Mouse (Mus musculus) midbrain, embryonic 15.5 days (tissue): ENCODE measurements at regions not wholly inside any gene's neighbourhood (a gene's known extent, or its start where the extent isn't known, plus 50 kb on each side); places are given as distances from the start of the nearest gene placed in this dataset.

Experiments
- ATAC-seq: fragments of 200-750 bp; cut with Nextera tagmentation; replicated peaks from 2 replicates; pipeline ENCODE4 v1.8.0; 2017; ENCODE audit warnings: moderate TSS enrichment
- H3K27ac ChIP-seq: fragments of 300-500 bp; sonication (generic); 2 replicates; pipeline ENCODE4 v1.5.1; 2015; ENCODE audit warnings: mild to moderate bottlenecking, inconsistent platforms
- H3K27me3 ChIP-seq: fragments of 300-500 bp; sonication (generic); replicated peaks from 2 replicates; pipeline ENCODE4 v1.6.1; 2015; ENCODE audit warnings: inconsistent platforms
- H3K36me3 ChIP-seq: fragments of 300-500 bp; sonication (generic); replicated peaks from 2 replicates; pipeline ENCODE4 v1.6.1; 2015; ENCODE audit warnings: inconsistent platforms
- H3K4me1 ChIP-seq: fragments of 300-500 bp; sonication (generic); 2 replicates; pipeline ENCODE4 v1.6.1; 2015; ENCODE audit warnings: inconsistent platforms
- H3K4me2 ChIP-seq: fragments of 300-500 bp; sonication (generic); 2 replicates; pipeline ENCODE4 v1.6.1; 2015; ENCODE audit warnings: inconsistent platforms, mild to moderate bottlenecking, moderate library complexity
- H3K4me3 ChIP-seq: fragments of 300-500 bp; sonication (generic); 2 replicates; pipeline ENCODE4 v1.5.1; 2015; ENCODE audit warnings: mild to moderate bottlenecking, inconsistent platforms
- H3K9ac ChIP-seq: fragments of 300-500 bp; sonication (generic); 2 replicates; pipeline ENCODE4 v1.6.1; 2015; ENCODE audit warnings: mild to moderate bottlenecking, inconsistent platforms
- H3K9me3 ChIP-seq: fragments of 300-500 bp; sonication (generic); 2 replicates; pipeline ENCODE4 v1.6.1; 2016; ENCODE audit warnings: inconsistent platforms
- WGBS: fragments of 180-500 bp; shearing (Covaris S2); methylation state at CpG from one replicate; pipeline ENCODE4 v1.1.7; 2015; ENCODE audit warnings: mixed read lengths; 5-methylcytosine and 5-hydroxymethylcytosine counted together

- ATAC-seq = no peak
- Histone ChIP-seq H3K36me3 (no peaks in the 10 kb centered on the region), H3K4me2 (no peak overlapping the region), H3K27ac (no peak overlapping the region), H3K4me1 (peaks cover 17% of the 10 kb centered on the region), H3K4me3 (no peak overlapping the region), H3K27me3 (no peaks in the 10 kb centered on the region), H3K9me3 (no peaks in the 10 kb centered on the region), H3K9ac (no peak overlapping the region)
- WGBS = 81% methylated on average over 9 of the region's 9 CpGs
Observed at GRCm38 (mm10) chr17:83936677-83937076, 88.9 kb upstream of the Haao start.

- H3K27me3 ChIP-seq = no peaks in the 10 kb centered on the region
- no peak overlapping the region for H3K4me3 ChIP-seq
- peaks cover 17% of the 10 kb centered on the region for H3K4me1 ChIP-seq
- no peaks in the 10 kb centered on the region for H3K9me3 ChIP-seq
- WGBS = 73% methylated on average over 1 of the region's 1 CpGs
- no peak overlapping the region for H3K4me2 ChIP-seq
- H3K27ac ChIP-seq = no peak overlapping the region
- no peak for ATAC-seq
- H3K36me3 ChIP-seq = no peaks in the 10 kb centered on the region
- H3K9ac ChIP-seq = no peak overlapping the region
Observed at GRCm38 (mm10) chr17:83935969-83936368, 88.2 kb upstream of the Haao start.

- no peaks in the 10 kb centered on the region for H3K9me3 ChIP-seq
- 85% methylated on average over 5 of the region's 5 CpGs for WGBS
- H3K27me3 ChIP-seq = no peaks in the 10 kb centered on the region
- H3K4me1 ChIP-seq = peaks cover 17% of the 10 kb centered on the region
- no peak overlapping the region for H3K4me3 ChIP-seq
- H3K36me3 ChIP-seq = no peaks in the 10 kb centered on the region
- ATAC-seq = no peak
- H3K27ac ChIP-seq = no peak overlapping the region
- no peak overlapping the region for H3K4me2 ChIP-seq
- no peak overlapping the region for H3K9ac ChIP-seq
Observed at GRCm38 (mm10) chr17:83935232-83935631, 87.5 kb upstream of the Haao start.

GRCm38 (mm10) chr17:83933743-83934142 is 86.0 kb upstream of the Haao start:
- no peaks in the 10 kb centered on the region for H3K36me3 ChIP-seq
- H3K9me3 ChIP-seq = no peaks in the 10 kb centered on the region
- no peak overlapping the region for H3K4me3 ChIP-seq
- no peak for ATAC-seq
- H3K9ac ChIP-seq = no peak overlapping the region
- no peak overlapping the region for H3K27ac ChIP-seq
- H3K4me1 ChIP-seq = peaks cover 13% of the 10 kb centered on the region
- no peak overlapping the region for H3K4me2 ChIP-seq
- WGBS = 87% methylated on average over 10 of the region's 10 CpGs
- no peaks in the 10 kb centered on the region for H3K27me3 ChIP-seq

GRCm38 (mm10) chr17:83930401-83930800 is 82.6 kb upstream of the Haao start:
- H3K27ac ChIP-seq = no peak overlapping the region
- H3K27me3 ChIP-seq = no peaks in the 10 kb centered on the region
- no peak overlapping the region for H3K9ac ChIP-seq
- no peaks in the 10 kb centered on the region for H3K9me3 ChIP-seq
- no peak overlapping the region for H3K4me2 ChIP-seq
- no peaks in the 10 kb centered on the region for H3K36me3 ChIP-seq
- no peaks in the 10 kb centered on the region for H3K4me1 ChIP-seq
- WGBS = 79% methylated on average over 5 of the region's 5 CpGs
- H3K4me3 ChIP-seq = no peak overlapping the region
- no peak for ATAC-seq

GRCm38 (mm10) chr17:83927749-83928387 is 80.1 kb upstream of the Haao start:
- no peak for ATAC-seq
- Histone ChIP-seq H3K27me3 (no peaks in the 10 kb centered on the region; the same call in 1 of the 2 replicates), H3K36me3 (no peaks in the 10 kb centered on the region), H3K27ac (no peak overlapping the region), H3K4me2 (no peak overlapping the region), H3K9ac (no peak overlapping the region), H3K4me3 (no peak overlapping the region), H3K9me3 (no peaks in the 10 kb centered on the region), H3K4me1 (no peaks in the 10 kb centered on the region)
- 32% methylated on average over 6 of the region's 6 CpGs for WGBS

GRCm38 (mm10) chr17:83924259-83924922 is 76.6 kb upstream of the Haao start:
- Histone ChIP-seq H3K4me2 (no peak overlapping the region), H3K9ac (no peak overlapping the region), H3K9me3 (no peaks in the 10 kb centered on the region), H3K4me3 (no peak overlapping the region), H3K27me3 (no peaks in the 10 kb centered on the region; the same call in 1 of the 2 replicates), H3K36me3 (no peaks in the 10 kb centered on the region), H3K27ac (no peak overlapping the region), H3K4me1 (no peaks in the 10 kb centered on the region)
- 69% methylated on average over 16 of the region's 16 CpGs for WGBS
- ATAC-seq = no peak

- 81% methylated on average over 8 of the region's 8 CpGs for WGBS
- no peaks in the 10 kb centered on the region for H3K36me3 ChIP-seq
- ATAC-seq = no peak
Observed at GRCm38 (mm10) chr17:83920894-83921293, 73.1 kb upstream of the Haao start.

GRCm38 (mm10) chr17:83920225-83920624 is 72.5 kb upstream of the Haao start:
- H3K4me3 ChIP-seq = no peak overlapping the region
- H3K27me3 ChIP-seq = no peaks in the 10 kb centered on the region; the same call in 1 of the 2 replicates
- H3K27ac ChIP-seq = no peak overlapping the region
- no peak for ATAC-seq
- H3K9me3 ChIP-seq = no peaks in the 10 kb centered on the region
- WGBS = 62% methylated on average over 4 of the region's 4 CpGs
- no peaks in the 10 kb centered on the region for H3K36me3 ChIP-seq
- H3K4me2 ChIP-seq = no peak overlapping the region
- no peaks in the 10 kb centered on the region for H3K4me1 ChIP-seq
- H3K9ac ChIP-seq = no peak overlapping the region

More at GRCm38 (mm10) chr17:83920894-83921293, 73.1 kb upstream of the Haao start:
- H3K9ac ChIP-seq = no peak overlapping the region
- no peaks in the 10 kb centered on the region for H3K4me1 ChIP-seq
- no peaks in the 10 kb centered on the region; the same call in 1 of the 2 replicates for H3K27me3 ChIP-seq
- no peak overlapping the region for H3K4me2 ChIP-seq
- no peak overlapping the region for H3K4me3 ChIP-seq
- H3K27ac ChIP-seq = no peak overlapping the region
- no peaks in the 10 kb centered on the region for H3K9me3 ChIP-seq

- ATAC-seq = no peak
- Histone ChIP-seq H3K27ac (no peak overlapping the region), H3K4me2 (no peak overlapping the region), H3K4me3 (no peak overlapping the region), H3K9ac (no peak overlapping the region), H3K36me3 (no peaks in the 10 kb centered on the region), H3K9me3 (no peaks in the 10 kb centered on the region), H3K27me3 (no peaks in the 10 kb centered on the region), H3K4me1 (no peaks in the 10 kb centered on the region)
- 79% methylated on average over 9 of the region's 9 CpGs for WGBS
Observed at GRCm38 (mm10) chr17:83918413-83919139, 70.8 kb upstream of the Haao start.

- Histone ChIP-seq H3K27me3 (no peaks in the 10 kb centered on the region), H3K9me3 (no peaks in the 10 kb centered on the region), H3K36me3 (no peaks in the 10 kb centered on the region), H3K4me1 (no peaks in the 10 kb centered on the region), H3K27ac (no peak overlapping the region), H3K9ac (no peak overlapping the region), H3K4me2 (no peak overlapping the region), H3K4me3 (no peak overlapping the region)
- ATAC-seq = no peak
- 77% methylated on average over 4 of the region's 4 CpGs for WGBS
Observed at GRCm38 (mm10) chr17:83917781-83918180, 70.0 kb upstream of the Haao start.

- no peak overlapping the region for H3K27ac ChIP-seq
- ATAC-seq = no peak
Observed at GRCm38 (mm10) chr17:83916684-83917166, 69.0 kb upstream of the Haao start.

More at GRCm38 (mm10) chr17:83916684-83917166, 69.0 kb upstream of the Haao start:
- no peak overlapping the region for H3K4me3 ChIP-seq
- H3K27me3 ChIP-seq = no peaks in the 10 kb centered on the region
- H3K9me3 ChIP-seq = no peaks in the 10 kb centered on the region
- H3K36me3 ChIP-seq = no peaks in the 10 kb centered on the region
- H3K9ac ChIP-seq = no peak overlapping the region
- H3K4me2 ChIP-seq = no peak overlapping the region
- 69% methylated on average over 10 of the region's 10 CpGs for WGBS
- no peaks in the 10 kb centered on the region for H3K4me1 ChIP-seq
